Mouse (Mus musculus) cerebellum, postnatal 14 days (tissue): Measurements from ENCODE around the gene Cenpl.
"Not testable (repeated sequence)": the region's sequence is repeated elsewhere in the genome, so short reads cannot be mapped to it uniquely, and the experiment has no call there.

ENCODE experiments used
- DNase-seq, 2 experiments: peaks; one replicate each; pipeline ENCODE4 v3.0.0; 2021; ENCODE audit warnings: mixed read lengths in 2 of 2

Cenpl gene

DNA sequence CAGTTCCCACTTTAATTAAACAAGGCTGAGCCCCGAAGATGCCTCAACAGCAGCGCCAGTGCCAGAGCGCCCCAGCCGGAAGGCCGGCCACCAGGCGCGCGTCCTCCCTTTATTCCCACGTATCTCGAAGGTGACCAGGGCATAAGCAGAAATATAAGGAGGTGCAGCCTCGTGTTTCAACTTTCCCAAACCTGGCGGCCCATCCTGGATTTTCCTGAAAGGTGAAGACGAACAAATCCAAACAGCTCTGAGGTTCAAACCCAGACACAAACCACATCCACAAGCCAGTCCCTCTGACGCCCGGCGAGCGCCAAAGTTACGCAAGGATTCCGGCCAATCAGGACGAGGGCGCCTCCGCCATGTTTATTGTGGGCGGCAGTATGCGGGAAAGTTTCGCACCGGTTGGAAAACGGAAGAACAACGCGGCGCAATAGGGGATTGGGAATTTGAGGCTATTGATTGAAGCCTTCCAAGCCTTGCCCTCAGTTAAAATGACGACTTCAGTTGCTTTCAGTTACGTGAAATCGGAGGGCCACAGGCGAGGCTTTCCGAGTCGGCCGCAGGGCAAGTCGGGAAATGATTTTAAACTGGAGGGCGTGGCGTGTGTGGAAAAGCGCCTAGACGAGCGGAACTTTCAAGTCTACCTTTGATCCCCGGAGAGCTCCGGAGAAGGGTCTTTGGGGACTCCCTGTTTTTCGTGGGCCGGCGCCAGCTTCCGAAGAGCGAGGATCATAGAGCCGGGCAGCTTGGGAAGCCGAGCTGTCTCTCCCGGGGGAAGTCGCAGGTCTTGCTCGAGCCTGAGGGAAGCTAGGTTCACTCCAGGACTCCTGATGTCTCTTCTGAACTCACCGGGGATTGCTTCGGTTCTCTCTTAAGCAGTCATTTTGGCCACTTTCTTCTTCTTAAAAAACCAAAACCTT lies at the start of gene Cenpl, which contains the start of gene Dars2:
Cenpl (plus strand) TSS at position 362 of the 920 bp plus-strand sequence.
Dars2 (minus strand) TSS at position 307 of the 920 bp plus-strand sequence.
- DNase-seq: peak; percentile 96 to 97

DNA sequence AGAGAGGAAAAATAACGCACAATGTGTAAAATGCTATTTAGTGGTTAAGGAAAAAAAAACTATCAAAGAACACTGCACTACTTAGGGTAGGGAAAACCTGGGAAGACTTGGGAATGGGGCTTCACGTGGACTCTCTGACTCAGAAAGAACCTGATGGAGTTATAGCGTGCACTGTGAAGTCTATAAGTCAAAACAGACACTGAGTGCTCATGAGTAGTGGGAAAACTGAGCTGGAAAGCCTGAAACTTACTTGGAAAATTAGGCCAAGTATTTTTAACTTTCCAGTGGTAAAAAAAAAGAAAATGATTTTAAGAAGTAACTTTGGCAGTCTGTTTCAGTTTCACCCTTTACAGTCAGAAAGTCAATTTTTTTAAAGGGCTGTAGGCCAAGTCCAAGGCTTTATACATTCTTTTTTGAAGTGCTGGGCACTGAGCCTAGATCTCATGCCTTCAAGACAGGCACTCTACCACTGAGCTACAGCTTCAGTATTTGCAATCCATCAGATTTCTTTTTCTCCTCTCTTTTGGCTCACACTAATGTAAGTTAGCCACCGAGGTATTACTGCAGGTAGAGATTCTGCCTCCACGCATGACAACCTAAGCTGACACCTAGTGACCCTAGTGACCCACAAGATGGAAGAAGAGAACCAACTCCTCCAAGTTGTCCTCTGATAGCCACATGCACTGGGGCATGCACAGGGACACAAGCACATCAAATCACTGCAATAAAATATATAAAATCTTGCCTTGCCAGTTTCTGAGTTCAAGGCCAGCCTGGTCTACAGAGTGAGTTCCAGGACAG lies 44.9 kb upstream of the Cenpl start:
- DNase-seq: no peak

GRCm38 (mm10) chr1:161027196-161027595 lies 43.3 kb upstream of the Cenpl start:
- no peak for DNase-seq

DNA sequence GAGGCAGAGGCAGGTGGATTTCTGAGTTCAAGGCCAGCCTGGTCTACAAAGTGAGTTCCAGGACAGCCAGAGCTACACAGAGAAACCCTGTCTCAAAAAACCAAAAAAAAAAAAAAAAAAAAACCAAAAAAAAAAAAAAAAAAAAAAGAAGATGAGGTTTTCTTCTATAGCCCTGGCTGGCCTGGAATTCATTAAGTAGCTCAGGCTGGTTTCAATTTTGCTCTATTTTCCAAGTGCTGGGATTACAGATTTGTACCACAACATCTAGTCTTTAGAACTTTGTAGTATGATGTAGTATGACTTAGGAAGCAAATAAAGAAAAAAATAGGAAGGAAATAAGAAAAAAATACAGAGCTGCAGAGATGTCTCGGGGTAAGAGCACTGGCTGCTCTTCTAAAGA lies 42.1 kb upstream of the Cenpl start:
- DNase-seq: not testable (repeated sequence)

DNA sequence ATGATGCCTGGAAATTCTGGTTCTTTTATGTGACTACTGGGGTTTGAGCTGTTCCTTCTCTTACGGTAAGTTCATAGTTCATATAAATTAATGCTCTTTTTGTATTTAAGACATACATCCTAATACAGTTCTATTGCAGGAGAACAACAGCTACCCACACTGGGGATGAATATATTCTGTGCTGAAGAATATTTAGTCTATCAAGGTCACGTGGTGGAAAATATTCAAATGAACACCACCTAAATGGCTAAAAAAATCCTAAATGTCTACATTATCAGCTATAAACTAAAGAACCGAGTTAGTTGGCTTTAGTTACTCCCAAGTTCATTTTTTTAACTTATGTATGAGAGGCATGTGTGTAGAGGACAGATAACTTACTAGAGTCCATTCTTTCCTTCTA lies 40.5 kb upstream of the Cenpl start:
- DNase-seq: no peak

DNA sequence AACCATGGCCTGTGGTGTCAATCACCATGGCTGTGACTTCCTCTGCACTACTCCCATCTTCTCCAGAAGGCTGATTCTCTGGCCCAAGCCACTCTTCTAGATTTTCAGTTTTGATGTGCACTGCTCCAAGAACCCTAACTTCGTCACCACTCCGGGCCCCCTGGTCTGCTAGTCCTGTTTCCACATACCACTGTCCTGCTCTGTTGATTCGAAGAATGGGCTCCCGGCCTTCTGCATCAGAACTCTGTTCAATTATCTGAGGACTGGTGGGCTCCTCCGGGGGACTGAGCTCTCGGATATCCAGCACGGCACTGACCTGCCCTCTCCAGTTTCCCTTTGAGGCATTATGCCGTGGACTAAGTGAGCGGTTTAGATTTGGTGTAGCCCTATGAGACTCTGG lies 38.6 kb upstream of the Cenpl start:
- DNase-seq: no peak

- DNase-seq: no peak
These were observed 38.2 kb upstream of the Cenpl start for GRCm38 (mm10) chr1:161032345-161032744.

DNA sequence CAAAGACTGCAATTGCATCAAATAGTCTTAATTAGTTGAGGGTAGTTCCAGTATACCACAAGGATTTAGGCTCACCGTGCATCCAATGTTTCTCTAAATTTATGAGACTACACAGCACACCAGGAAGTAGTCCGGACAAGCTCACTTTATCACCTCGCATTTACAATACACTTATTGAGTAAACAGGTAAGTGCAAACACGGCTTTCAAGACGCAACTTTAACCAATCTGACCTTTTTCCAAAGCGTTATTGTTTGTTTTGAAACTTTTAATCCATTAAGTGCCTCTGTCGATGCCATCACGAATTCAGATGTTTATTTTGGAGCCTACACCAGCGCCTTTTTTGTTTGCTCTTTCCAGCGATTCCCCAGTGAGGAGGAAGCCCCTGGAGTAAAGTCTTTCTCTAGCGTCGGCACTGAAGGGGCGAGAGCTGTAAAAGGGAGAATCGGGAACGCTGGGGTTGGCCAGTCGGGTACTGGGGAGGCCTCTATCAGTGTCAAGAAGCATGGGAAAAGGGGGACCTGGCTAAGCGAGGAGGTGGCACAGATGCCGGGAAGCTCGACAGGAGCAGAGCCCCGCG lies 36.6 kb upstream of the Cenpl start:
- DNase-seq: no peak

DNA sequence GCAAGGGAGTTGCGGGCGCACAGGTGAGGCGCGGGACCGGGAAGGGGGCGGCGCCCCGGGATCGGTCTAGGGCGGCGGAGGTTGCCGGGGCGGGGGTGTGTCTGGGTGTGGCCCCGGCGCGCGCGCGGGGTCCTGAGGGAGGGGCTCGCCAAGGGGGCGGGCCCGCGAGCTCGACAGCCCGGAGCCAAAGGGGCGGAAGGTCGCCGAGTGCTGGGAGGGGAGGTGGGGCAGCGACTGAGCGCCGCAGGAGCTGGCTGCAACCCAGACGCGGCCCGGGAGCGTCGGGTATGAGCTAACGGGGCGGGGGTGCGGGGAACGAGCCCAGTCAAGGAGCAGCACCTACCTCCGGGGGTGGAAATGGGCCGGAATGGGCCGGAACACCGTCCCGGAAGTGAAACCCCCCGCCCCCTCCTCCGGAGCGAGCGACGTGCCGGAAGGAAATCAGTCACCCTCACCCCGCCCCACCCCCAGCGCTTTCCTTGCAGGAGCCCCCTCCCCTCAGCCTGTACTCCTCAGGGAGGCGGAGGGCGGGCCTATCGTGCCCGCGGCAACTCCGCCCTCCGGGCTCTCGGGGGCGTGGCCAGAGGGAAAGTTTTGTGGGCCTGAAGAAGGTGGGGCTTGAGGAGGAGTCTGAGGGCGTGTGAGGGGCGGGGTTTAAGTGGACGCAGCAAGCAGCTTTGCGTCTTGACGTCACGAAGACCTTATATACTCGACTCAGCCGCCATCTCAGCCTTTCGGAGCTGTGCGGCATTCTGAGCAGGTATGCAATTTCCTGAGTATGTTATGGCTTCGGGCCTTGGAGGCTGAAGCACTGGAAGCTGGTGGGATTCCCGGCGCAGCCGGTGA lies 35.9 kb upstream of the Cenpl start, which contains the start of gene Zbtb37:
Zbtb37 (minus strand) TSS at position 415 of the 846 bp plus-strand sequence.
- peak; percentile 98 for DNase-seq

DNA sequence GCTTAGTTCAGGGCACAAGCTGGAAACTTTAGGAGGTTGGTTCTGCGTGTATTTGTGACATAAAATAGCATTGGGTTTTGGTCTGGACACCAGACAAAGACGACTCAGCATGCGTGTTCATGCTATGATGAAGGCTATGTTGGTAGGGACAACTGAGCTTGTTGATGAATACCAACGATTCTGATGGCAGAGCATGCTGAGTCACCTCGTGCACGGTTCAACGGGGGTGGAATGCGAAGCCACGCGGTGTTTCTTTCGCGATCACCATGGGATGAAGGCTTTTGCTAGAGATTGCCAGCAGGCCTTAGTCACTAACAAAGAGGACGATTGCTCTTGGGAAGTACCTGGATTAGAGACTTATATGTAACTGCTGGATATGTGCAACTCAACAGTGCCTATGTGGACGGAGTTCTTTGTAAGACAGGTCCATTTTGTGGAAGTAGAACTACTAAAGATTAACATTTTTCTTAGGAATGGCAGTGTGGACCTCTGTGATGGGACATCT lies 35.2 kb upstream of the Cenpl start:
- peak in 1 of 2 experiments; percentile 68 for DNase-seq

- DNase-seq: peak; percentile 61
These were observed 34.6 kb upstream of the Cenpl start for GRCm38 (mm10) chr1:161035786-161036404.

DNA sequence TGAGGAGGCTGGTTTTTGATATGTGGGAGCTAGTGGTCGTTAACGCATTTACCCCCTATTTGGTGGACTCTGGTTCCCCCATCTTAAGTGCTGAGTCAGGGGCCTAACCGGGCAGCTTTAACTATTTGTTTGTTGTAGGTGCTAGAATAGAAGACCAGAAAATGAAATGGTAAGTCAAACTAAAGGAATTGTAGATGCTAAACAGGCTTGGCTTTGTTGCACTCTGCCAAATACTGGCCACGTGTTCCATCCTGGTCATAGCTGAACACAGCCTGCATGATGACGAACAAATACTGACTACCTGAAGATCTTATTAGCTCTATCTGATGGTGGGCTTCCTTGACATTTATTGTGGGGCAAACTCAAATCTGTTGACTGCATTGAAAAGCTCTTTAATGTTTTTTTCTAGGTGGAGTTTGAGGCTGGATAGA lies 34.1 kb upstream of the Cenpl start:
- DNase-seq: peak; percentile 19 to 28

- no peak for DNase-seq
These were observed 33.5 kb upstream of the Cenpl start for GRCm38 (mm10) chr1:161037026-161037425.

GRCm38 (mm10) chr1:161037599-161037998 lies 32.9 kb upstream of the Cenpl start:
- DNase-seq: no peak

DNA sequence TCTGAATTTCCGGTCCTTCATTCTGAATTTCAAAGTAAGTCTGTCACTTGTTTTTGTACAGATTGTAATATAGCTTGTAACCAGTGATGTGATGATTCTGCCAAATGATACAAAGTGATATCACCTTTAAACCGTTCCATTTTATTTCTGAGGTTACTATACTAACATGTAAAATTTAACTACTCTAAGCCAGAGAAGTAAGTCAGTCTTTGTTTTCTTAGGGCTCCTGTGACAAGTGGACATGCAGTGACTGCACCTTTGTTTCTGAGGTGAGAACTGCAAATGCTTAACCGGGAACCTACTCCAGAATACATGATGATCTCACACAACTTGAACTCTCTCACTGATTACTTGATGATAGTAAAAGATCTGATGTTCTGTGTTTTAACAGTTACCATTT lies 32.5 kb upstream of the Cenpl start:
- no peak for DNase-seq

DNA sequence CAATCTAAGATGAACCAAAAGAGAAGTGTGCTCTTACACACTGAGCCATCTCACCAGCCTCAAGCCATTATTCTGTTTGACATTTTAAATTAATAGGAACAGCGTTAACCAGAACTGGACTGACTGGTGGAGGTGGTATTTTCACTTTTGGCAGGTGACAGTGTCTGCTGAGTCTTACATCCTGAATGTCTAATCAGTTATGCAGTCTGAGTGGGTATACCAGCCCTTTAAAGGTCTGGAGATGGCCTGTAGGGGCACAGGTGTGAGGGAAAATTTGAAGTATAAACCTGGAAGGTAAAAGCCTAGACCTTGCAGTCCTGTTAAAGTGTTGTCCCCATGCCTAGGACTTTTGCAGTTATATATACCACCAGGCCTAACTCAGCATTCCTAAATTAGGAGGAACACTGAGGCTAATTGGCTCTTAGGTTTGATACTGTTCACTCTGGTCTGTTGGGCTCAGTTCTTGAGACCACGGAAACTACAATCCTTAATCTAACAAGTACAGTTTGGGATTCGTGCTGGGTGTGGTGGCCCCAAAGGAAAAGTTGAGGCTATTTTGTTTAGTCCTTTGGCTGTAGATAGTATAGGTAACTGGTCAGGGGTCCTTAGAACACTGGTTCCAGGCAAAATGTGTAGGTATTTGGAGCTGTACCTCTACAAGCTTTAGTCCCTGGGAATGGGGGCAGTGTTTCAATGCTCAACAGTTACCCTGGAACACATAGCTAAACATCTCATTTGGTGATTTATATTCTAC lies 31.4 kb upstream of the Cenpl start:
- DNase-seq: no peak

DNA sequence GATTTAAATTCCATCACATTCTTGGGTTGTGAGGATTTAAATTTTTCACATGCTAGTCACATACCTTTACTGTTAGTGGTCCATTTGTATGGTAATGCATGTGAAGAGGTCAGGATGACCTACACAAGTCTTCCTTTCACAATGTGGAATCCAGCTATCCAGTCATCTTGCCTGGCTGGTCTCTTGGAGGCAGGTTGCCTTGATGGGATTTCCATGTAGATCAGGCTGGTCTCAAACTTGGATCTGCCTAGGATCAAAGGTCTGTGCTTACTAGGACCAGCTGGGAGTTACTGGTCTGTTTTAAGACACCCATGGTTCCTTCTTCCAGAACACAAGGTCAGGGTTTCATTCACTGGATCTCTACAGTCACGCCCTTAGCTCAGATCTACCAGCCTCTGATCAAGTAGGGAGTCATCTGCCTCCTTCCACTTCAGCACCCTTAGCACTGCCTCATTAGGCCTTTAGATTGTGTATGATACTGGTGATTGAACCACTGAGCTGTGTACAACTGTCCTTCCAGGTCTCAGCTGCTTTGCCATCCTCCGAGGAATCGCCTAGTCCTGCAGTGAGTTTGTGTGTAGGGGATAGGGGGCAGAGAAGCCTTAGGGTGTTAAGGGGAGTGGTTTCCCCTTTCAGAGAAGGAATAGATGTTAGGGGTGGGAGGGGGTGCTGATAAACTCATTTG lies 30.6 kb upstream of the Cenpl start:
- DNase-seq: no peak

- DNase-seq: no peak
These were observed 30.1 kb upstream of the Cenpl start for GRCm38 (mm10) chr1:161040426-161040770.

- no peak for DNase-seq
These were observed 29.7 kb upstream of the Cenpl start for GRCm38 (mm10) chr1:161040855-161041254.
